Mouse (Mus musculus): ENCODE results near the gene Pdss2. TPM values are rescaled to one million over a fixed set of nuclear protein-coding genes. Genes with fewer than 3 reads are reported as not detected.

Pdss2 gene
- 17.3 TPM for total RNA-seq (2023)

GRCm38 (mm10) chr10:43220910-43221625, at the start of gene Pdss2:
Gene Pdss2 (plus strand): TSS chr10:43221486.

GRCm38 (mm10) chr10:43174326-43175155, 46.7 kb upstream of the Pdss2 start, which contains the start of the genes Sobp and 9030612E09Rik:
Gene Sobp (minus strand): TSS chr10:43174530.
Gene 9030612E09Rik (plus strand): TSS chr10:43174704.

GRCm38 (mm10) chr10:43478751-43479435, 257.6 kb downstream of the Pdss2 start, which contains the start of gene Bend3:
Gene Bend3 (plus strand): TSS chr10:43478831.

Other genes starting within 250 kb of the Pdss2 start
- gene Sobp, start 47.0 kb upstream of the Pdss2 start, total RNA-seq (2023), result not detected
- not detected for gene 9030612E09Rik, start 46.8 kb upstream of the Pdss2 start, total RNA-seq (2023)

Data from CD4-positive naive resting alpha-beta T cell, adult 76 days (primary cell).